Mouse (Mus musculus): Measurements from ENCODE around the gene Tns2.

DNA sequence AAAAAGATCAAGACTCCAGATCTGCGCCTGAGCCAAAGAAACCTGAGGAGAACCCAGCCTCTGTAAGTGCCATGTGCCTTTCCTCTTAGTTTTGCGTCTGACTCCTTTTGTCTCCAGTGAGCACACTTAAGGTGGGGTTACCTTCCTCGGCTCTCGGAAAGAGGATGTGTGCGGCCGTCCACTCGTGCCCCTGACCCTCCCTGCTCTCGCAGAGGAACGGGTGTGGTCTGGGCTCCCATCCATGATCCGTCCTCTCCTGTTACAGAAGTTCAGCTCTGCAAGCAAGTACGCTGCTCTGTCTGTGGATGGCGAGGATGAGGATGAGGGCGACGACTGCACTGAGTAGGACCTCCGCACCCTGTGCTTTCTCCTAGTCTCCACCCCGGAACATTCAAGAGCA, 5.2 kb upstream of the Tns2 start:
- TF ChIP-seq CTCF (IDR thresholded peaks at IDR 0.05; ENCODE audit: extremely low read depth, insufficient read length, insufficient replicate concordance, low read depth, low read length) (no peak), POLR2A (IDR thresholded peaks at IDR 0.05; ENCODE audit: low read depth, low read length) (no peak)
